Mouse (Mus musculus): ENCODE results near the gene Haghl. TPM values are rescaled to one million over a fixed set of nuclear protein-coding genes. Genes with fewer than 3 reads are reported as not detected.

Gene Haghl
- 37.9 and 41.5 TPM in 2 replicates for polyA plus RNA-seq (2015; fragmentation: Nextera tagmentation; extraction: Ambion mirVana)

DNA sequence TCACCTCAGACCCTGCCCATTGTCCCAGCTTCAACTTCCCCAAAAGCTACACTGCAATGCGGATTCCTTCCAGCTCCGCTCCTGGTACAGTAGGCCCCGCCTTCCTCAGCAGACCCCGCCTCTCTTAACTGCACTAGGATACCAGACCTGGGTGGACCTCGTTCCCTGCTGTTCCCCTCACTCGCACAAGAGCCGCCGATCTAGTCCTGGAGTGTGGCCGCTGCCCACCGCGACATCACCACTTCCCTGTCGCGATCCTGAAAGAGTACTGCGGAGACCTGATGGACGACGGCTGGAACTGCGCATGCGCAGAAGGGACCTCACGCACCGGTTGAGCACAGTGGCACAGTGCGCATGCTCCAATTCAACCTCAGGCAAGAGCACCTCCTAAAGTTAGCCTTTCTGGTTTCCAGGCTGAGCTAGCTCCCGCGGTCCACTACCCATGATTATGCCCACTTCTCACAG is at the start of gene Haghl:
TSS of gene Haghl (minus strand) at position 393 of the 465 bp plus-strand sequence.
- Histone ChIP-seq H3K9ac (peak within 1 kb of the TSS; percentile 69), H3K9me3 (no peaks in the 10 kb centered on the region), H3K36me3 (peaks cover 34% of the 10 kb centered on the region), H3K27ac (peak within 1 kb of the TSS; percentile 84), H3K4me3 (replicated peaks) (peak within 1 kb of the TSS; percentile 74), H3K4me1 (replicated peaks) (peaks cover 18% of the 10 kb centered on the region), H3K4me2 (replicated peaks) (peak within 1 kb of the TSS; percentile 83), H3K27me3 (replicated peaks) (no peaks in the 10 kb centered on the region)
- ATAC-seq = peak; percentile 89
- WGBS = under 1% methylated on average over 23 of the region's 23 CpGs

DNA sequence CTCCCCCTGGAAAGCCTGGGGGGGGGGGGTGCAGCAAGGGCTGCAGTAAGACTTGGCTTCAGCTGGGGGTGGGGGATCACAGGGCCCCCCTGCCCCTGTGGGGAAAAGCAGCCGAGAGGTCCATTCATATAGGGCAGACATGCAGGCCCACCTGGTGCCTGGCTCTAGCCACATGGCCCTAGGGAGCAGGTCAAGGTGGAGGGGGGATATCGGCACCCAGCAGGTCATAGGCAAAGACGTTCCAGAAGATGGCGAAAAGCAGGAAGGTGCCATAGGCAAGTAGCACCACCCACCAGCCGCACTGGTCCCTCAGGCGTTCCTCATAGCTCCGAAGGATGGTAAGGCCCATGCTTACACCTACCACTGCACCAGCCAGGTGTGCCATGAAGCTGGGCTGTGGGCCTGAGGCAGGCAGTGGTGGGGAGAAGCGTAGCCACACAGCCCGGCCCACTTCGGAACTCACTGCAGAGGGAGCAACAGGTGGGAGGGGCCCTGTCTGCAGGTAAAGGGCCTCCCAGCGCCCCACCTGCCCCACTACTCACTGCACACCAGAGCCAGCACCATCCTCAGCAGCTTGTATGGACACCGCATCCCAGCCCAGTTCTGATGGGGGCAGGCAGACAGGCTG is 49.2 kb upstream of the Haghl start:
- Histone ChIP-seq H3K36me3 (peaks cover 21% of the 10 kb centered on the region), H3K4me3 (replicated peaks) (peak overlapping the region; percentile 83), H3K27me3 (replicated peaks) (no peaks in the 10 kb centered on the region), H3K4me2 (replicated peaks) (peak overlapping the region; percentile 91), H3K27ac (no peak overlapping the region; the same call in 1 of the 2 replicates), H3K9ac (peak overlapping the region; percentile 85), H3K9me3 (no peaks in the 10 kb centered on the region), H3K4me1 (replicated peaks) (peaks cover 70% of the 10 kb centered on the region)
- no peak for ATAC-seq
- 77% methylated on average over 12 of the region's 12 CpGs for WGBS

DNA sequence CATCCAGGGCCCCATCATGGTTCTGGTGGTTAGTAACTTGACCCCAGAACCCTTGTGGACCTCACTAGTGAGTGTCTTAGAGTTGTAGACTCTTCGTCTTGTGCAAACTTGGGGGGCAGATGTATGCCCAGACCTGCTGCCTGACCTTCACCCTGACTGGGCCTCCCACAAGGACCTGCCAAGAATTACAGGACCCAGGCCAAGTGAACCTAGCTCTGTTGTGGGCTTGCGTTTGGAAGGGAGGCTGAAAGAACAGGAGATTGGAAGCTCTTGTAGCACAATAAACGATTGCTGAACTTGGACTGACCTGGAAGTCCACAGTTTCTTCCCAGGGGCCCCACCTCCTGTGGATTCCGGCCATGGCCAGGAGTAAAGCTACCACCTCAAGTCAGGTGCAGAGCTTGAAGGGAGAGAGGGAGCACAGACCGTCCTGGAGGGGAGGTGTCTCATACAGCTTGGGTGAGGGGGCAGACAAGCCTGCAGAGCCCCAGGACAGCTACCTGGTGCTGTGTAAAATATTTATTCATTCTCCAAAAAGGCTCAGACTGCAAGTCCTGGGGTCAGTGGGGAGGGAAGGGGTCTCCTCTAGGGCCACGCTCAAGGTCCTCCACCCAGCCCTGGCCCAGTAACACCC is 48.6 kb upstream of the Haghl start:
- peak overlapping the region; percentile 98 for H3K27ac ChIP-seq
- H3K9ac ChIP-seq = peak overlapping the region; percentile 85
- WGBS = 19% methylated on average over 6 of the region's 6 CpGs
- peak overlapping the region; percentile 83 for H3K4me3 ChIP-seq (replicated peaks)
- H3K4me2 ChIP-seq (replicated peaks) = peak overlapping the region; percentile 91
- no peaks in the 10 kb centered on the region for H3K9me3 ChIP-seq
- no peak for ATAC-seq
- H3K4me1 ChIP-seq (replicated peaks) = peaks cover 68% of the 10 kb centered on the region
- no peaks in the 10 kb centered on the region for H3K27me3 ChIP-seq (replicated peaks)
- H3K36me3 ChIP-seq = peaks cover 16% of the 10 kb centered on the region

DNA sequence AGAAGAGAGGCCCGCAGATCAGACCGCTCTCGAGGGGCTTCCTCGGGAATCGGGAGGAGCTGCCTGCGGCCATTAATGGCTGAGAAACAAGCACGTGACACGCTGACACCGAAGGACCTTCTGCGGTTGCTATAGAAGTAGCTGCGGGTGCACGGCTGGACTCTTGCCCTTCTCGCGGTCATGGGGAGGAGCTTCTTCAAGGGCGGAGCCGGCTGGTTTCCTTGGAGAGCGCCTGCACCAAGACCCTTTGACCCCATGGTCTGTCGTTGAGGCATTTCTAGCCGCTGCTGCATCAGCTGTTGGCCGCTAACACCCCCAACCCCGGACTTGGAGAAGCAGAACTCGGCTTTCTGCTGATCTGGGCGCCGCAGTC is 47.8 kb upstream of the Haghl start, which contains the start of gene Stub1:
TSS of gene Stub1 (minus strand) at position 114 of the 373 bp plus-strand sequence.
- H3K36me3 ChIP-seq = peaks cover 14% of the 10 kb centered on the region
- H3K9me3 ChIP-seq = no peaks in the 10 kb centered on the region
- under 1% methylated on average over 24 of the region's 24 CpGs for WGBS
- ATAC-seq = peak; percentile 82
- H3K4me2 ChIP-seq (replicated peaks) = peak within 1 kb of the TSS; percentile 91
- H3K4me1 ChIP-seq (replicated peaks) = peaks cover 70% of the 10 kb centered on the region
- no peaks in the 10 kb centered on the region for H3K27me3 ChIP-seq (replicated peaks)
- H3K4me3 ChIP-seq (replicated peaks) = peak within 1 kb of the TSS; percentile 83
- H3K9ac ChIP-seq = peak within 1 kb of the TSS; percentile 85
- peak within 1 kb of the TSS; percentile 98 for H3K27ac ChIP-seq

DNA sequence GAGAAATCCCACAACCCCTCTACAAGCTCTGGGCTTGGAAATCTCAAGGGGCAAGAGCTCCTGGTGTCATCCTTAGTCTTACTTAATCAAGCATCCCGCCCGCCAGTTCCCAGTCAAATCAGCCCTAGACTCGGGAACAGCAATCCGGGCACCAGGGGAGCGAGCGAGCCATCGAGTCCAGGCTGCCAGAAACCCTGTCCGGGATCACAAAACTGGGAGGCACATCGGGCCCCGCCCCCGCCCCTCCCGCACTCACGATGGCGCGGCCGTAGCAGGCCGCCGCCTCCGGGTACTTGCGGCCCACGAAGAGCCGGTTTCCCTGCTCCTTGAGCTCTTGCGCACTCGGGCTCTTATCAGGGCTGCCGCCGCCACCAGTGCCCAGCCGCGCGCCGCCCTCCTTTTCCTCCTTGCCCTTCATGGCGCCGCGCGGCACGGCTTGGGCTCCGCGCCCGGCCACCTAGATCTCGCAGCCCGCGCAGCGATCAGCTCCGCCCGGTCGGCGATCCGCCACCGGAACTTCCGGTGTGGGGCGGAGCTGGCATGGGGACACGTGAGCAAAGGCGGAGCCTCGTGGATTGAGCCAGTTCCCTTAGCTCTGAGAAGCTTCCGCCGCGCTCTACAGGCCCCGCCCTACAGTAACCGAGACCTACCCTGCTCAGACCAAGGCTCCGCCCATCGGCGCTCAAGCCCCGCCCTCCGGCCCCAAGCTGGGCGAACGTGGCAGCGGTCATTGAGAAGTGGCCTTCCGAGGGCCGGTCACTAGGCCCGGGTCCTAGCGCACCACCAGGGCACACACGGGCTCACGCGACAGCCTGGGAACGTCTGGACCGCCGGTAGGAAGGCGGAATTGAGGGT is 47.2 kb upstream of the Haghl start:
- H3K4me1 ChIP-seq (replicated peaks) = peaks cover 70% of the 10 kb centered on the region
- H3K4me3 ChIP-seq (replicated peaks) = peak overlapping the region; percentile 83
- peaks cover 14% of the 10 kb centered on the region for H3K36me3 ChIP-seq
- peak overlapping the region; percentile 85 for H3K9ac ChIP-seq
- under 1% methylated on average over 76 of the region's 77 CpGs for WGBS
- no peaks in the 10 kb centered on the region for H3K27me3 ChIP-seq (replicated peaks)
- H3K27ac ChIP-seq = peak overlapping the region; percentile 98
- H3K4me2 ChIP-seq (replicated peaks) = peak overlapping the region; percentile 91
- peak; percentile 92 for ATAC-seq
- H3K9me3 ChIP-seq = no peaks in the 10 kb centered on the region

DNA sequence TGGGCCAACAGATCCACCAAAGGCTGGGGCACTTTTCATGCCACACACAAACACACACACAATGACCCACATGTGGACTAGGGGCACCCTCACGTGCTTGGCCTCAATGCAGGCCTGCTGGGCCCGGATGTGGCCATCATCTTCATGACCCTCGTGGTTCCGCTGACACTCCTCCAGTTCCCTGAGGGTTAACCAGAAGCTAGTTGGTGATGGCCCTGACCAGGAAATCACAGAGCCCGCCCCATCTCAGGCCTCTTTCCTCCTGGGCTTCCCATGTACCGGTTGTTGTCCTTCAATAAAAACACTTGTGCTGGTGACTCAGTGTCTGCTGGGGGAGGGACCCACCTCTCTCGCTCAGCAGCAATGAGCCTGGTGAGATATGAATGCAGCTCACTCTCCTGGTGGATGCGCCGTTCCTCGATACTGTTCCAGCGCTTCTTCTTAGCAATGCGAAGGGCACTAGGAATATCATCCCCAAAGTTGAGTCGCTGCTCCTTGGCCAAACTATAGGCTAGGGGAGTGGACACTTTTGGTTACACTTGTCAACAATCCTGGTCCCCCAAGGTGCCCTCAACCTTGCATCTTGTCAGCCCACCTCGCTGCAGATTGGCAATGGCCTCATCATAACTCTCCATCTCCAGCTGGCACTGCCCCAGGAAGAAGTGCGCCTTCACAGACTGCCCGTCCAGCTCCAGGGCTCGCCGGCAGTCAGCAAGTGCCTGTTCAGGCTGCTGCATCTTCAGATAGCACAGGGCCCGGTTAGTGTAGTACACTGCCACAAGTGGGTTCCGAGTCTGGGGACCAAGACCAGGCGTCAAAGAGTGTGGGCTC is 46.2 kb upstream of the Haghl start:
- peak overlapping the region; percentile 85 for H3K9ac ChIP-seq
- peaks cover 14% of the 10 kb centered on the region for H3K36me3 ChIP-seq
- peak overlapping the region; percentile 83 for H3K4me3 ChIP-seq (replicated peaks)
- WGBS = 47% methylated on average over 21 of the region's 21 CpGs
- no peaks in the 10 kb centered on the region for H3K9me3 ChIP-seq
- no peaks in the 10 kb centered on the region for H3K27me3 ChIP-seq (replicated peaks)
- H3K4me1 ChIP-seq (replicated peaks) = peaks cover 61% of the 10 kb centered on the region
- ATAC-seq = no peak
- peak overlapping the region; percentile 91 for H3K4me2 ChIP-seq (replicated peaks)
- peak overlapping the region; percentile 98 for H3K27ac ChIP-seq

DNA sequence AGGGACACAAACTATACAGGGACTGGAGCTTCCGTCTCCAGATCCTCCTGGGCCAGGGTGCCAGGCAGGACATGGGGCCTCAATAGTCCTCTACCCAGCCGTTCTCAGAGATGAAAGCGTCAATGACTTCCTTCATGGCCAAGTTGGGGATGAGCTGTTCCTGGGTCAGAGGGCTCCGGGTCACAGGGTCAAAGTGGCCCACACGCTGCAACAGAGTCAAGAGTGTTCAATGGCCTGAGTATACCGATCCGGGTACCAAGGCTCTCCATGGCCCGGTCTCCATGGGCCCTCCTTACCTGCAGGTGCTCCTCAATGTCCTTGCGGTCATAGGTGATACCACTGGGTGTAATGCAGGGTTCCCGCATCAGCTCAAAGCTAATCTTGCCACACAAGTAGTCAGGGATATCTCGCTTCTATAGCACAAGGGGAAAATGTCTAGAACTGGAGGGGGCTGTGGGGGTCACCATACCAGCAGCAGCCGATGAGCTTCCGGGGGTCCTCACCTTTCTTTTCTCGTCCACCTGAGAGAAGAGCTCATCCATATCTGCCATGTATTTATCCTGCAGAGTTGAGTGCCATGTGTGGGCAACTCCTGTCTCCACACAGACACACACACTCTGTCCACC is 45.4 kb upstream of the Haghl start:
- no peak for ATAC-seq
- Histone ChIP-seq H3K9me3 (no peaks in the 10 kb centered on the region), H3K4me3 (replicated peaks) (peak overlapping the region; percentile 83), H3K4me2 (replicated peaks) (peak overlapping the region; percentile 91), H3K27ac (peak overlapping the region; percentile 98; the same call in 1 of the 2 replicates), H3K9ac (peak overlapping the region; percentile 85; the same call in 1 of the 2 replicates), H3K36me3 (peaks cover 17% of the 10 kb centered on the region), H3K4me1 (replicated peaks) (peaks cover 55% of the 10 kb centered on the region), H3K27me3 (replicated peaks) (no peaks in the 10 kb centered on the region)
- 84% methylated on average over 14 of the region's 14 CpGs for WGBS

DNA sequence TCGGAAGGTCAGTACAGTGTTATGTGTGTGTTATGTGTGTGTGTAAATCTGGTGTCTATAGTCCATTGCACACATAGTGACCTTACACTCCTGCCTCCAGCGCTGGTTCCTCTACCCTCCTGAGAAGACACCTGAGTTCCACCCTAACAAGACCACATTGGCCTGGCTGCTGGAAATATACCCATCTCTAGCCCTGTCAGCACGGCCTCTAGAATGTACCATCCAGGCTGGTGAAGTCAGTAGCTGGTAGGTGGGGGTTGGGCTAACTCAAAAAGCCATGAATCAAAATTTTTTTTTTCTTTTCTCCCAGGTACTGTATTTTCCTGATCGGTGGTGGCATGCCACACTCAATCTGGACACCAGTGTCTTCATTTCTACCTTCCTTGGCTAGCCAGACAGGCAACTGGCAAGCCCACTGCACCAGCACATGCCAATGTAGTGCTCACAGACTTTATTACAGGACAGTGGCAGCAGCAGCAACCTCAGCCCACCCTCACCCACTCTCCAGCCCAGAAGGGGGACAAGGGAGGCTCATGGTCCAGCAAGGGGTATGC is 44.8 kb upstream of the Haghl start:
- no peaks in the 10 kb centered on the region for H3K27me3 ChIP-seq (replicated peaks)
- no peak overlapping the region; the same call in 1 of the 2 replicates for H3K4me3 ChIP-seq (replicated peaks)
- H3K9me3 ChIP-seq = no peaks in the 10 kb centered on the region
- H3K9ac ChIP-seq = 0 out of 2 replicates have a peak overlapping the region, but pooled peaks have one; percentile 10
- peak overlapping the region; percentile 5; the same call in 1 of the 2 replicates for H3K27ac ChIP-seq
- peak overlapping the region; percentile 91 for H3K4me2 ChIP-seq (replicated peaks)
- H3K4me1 ChIP-seq (replicated peaks) = peaks cover 53% of the 10 kb centered on the region
- 77% methylated on average over 4 of the region's 4 CpGs for WGBS
- peaks cover 19% of the 10 kb centered on the region for H3K36me3 ChIP-seq
- no peak for ATAC-seq

DNA sequence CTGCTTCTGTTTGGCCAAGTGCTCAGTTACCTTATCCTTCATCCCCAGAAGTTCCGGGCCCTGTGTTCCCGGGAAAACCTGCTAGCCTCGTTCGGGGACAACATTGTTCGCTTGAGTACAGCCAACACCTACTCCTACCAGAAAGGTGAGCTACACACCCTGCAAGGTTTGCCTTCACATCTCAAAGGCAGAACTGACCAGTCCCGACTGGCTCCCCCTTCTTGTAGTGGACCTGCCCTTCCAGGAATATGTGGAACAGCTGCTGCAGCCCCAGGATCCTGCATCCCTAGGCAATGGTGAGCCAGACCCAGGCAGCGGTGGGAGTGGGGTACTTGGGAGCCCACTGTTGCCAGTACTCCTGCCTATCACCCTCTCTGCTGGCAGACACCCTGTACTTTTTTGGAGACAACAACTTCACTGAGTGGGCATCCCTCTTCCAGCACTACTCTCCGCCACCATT is 44.1 kb upstream of the Haghl start:
- peak overlapping the region; percentile 64 for H3K9ac ChIP-seq
- peaks cover 19% of the 10 kb centered on the region for H3K36me3 ChIP-seq
- H3K4me1 ChIP-seq (replicated peaks) = peaks cover 53% of the 10 kb centered on the region
- no peaks in the 10 kb centered on the region for H3K9me3 ChIP-seq
- H3K4me2 ChIP-seq (replicated peaks) = peak overlapping the region; percentile 91
- 32% methylated on average over 8 of the region's 8 CpGs for WGBS
- peak overlapping the region; percentile 90 for H3K27ac ChIP-seq
- no peaks in the 10 kb centered on the region for H3K27me3 ChIP-seq (replicated peaks)
- H3K4me3 ChIP-seq (replicated peaks) = peak overlapping the region; percentile 57
- ATAC-seq = no peak

DNA sequence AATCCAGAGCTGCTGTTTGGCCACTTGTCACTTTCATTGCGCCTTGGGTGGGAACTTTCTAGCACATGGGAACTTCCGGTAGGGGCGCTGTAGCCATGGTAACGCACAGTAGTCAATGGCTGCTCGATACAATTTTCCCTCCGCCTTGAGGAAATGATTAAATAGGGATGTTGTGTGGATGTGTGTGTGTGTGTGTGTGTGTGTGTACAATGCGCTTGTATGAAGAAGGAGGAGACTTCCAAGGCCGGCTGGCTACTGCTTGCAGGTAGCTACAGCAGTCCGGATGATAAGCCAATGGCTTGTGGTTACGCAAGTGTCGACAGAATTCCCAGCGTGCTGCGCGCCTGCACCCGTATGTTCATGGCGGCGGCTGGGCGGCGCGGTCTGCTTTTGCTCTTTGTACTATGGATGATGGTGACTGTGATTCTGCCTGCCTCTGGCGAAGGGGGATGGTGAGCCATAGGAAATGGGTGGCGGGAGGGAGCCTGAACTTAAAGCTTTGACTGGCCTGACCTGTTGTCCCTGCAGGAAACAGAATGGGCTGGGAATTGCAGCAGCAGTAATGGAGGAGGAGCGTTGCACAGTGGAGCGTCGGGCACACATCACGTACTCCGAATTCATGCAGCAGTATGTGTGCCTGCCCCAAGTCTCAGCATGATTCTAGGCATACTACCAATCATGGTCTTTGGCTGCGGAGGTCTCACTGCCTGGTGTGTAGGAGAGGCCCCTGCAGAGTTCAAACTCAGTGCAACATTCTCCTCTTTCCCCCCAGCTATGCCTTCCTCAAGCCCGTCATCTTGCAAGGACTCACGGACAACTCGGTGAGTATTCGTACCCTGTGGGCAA is 43.5 kb upstream of the Haghl start, which contains the start of gene Jmjd8:
TSS of gene Jmjd8 (plus strand) at position 156 of the 846 bp plus-strand sequence.
- peaks cover 19% of the 10 kb centered on the region for H3K36me3 ChIP-seq
- under 1% methylated on average over 32 of the region's 32 CpGs for WGBS
- H3K9me3 ChIP-seq = no peaks in the 10 kb centered on the region
- H3K9ac ChIP-seq = peak within 1 kb of the TSS; percentile 64
- H3K27ac ChIP-seq = peak within 1 kb of the TSS; percentile 90
- H3K27me3 ChIP-seq (replicated peaks) = no peaks in the 10 kb centered on the region
- ATAC-seq = peak; percentile 37; the same call in 1 of the 2 replicates
- H3K4me3 ChIP-seq (replicated peaks) = peak within 1 kb of the TSS; percentile 57
- H3K4me2 ChIP-seq (replicated peaks) = peak within 1 kb of the TSS; percentile 91
- peaks cover 53% of the 10 kb centered on the region for H3K4me1 ChIP-seq (replicated peaks)

All from intestine, embryonic 15.5 days (tissue).